Mouse (Mus musculus) heart, embryonic 16.5 days (tissue): ENCODE results near the gene Zdhhc19. TPM values are rescaled to one million over a fixed set of nuclear protein-coding genes. Genes with fewer than 3 reads are reported as not detected.

Experiments used
- ATAC-seq: fragments of 200-750 bp; cut with Nextera tagmentation; replicated peaks from 2 replicates; pipeline ENCODE4 v1.8.0; 2017; ENCODE audit warnings: moderate number of reproducible peaks; ENCODE audit not compliant: insufficient read depth, low FRiP score; ENCODE audit errors: extremely low read depth
- H3K27ac ChIP-seq: fragments of 300-500 bp; sonication (generic); 2 replicates; pipeline ENCODE4 v1.5.1; 2014; ENCODE audit warnings: mild to moderate bottlenecking, low read length, control low read depth, moderate library complexity
- H3K27me3 ChIP-seq: fragments of 300-500 bp; sonication (generic); 2 replicates; pipeline ENCODE4 v1.6.1; 2014; ENCODE audit warnings: low read length, mixed read lengths; ENCODE audit not compliant: control insufficient read depth, insufficient read depth
- H3K36me3 ChIP-seq: fragments of 300-500 bp; sonication (generic); 2 replicates; pipeline ENCODE4 v1.6.1; 2014; ENCODE audit not compliant: control insufficient read depth, insufficient read depth
- H3K4me1 ChIP-seq: fragments of 300-500 bp; sonication (generic); 2 replicates; pipeline ENCODE4 v1.6.1; 2014; ENCODE audit warnings: low read length, mixed read lengths; ENCODE audit not compliant: control insufficient read depth, insufficient read depth
- H3K4me2 ChIP-seq: fragments of 300-500 bp; sonication (generic); 2 replicates; pipeline ENCODE4 v1.6.1; 2014; ENCODE audit warnings: low read depth, mild to moderate bottlenecking, control low read depth, low read length
- H3K4me3 ChIP-seq: fragments of 300-500 bp; sonication (generic); 2 replicates; pipeline ENCODE4 v1.5.1; 2014; ENCODE audit warnings: mild to moderate bottlenecking, control low read depth, low read length
- H3K9ac ChIP-seq: fragments of 300-500 bp; sonication (generic); 2 replicates; pipeline ENCODE4 v1.6.1; 2014; ENCODE audit warnings: low read length, control low read depth
- H3K9me3 ChIP-seq: fragments of 300-500 bp; sonication (generic); replicated peaks from 2 replicates; pipeline ENCODE4 v1.6.1; 2016; ENCODE audit warnings: low read length; ENCODE audit not compliant: control insufficient read depth
- WGBS: fragments of 180-500 bp; shearing (Covaris S2); extraction: QIAGEN DNeasy Blood & Tissue Kit; methylation state at CpG from one replicate; pipeline ENCODE4 v1.1.7; 2014; 5-methylcytosine and 5-hydroxymethylcytosine counted together
- polyA plus RNA-seq: library from polyadenylated mRNA; unstranded; fragments of >200 nt; fragmentation: Nextera tagmentation; extraction: Ambion mirVana; gene quantifications from 2 replicates; pipeline ENCODE4 v1.2.1, GENCODE M21; 2015

The Zdhhc19 gene
- polyA plus RNA-seq, 1 experiment from 2014 or later = not detected

- 50% methylated on average over 7 of the region's 7 CpGs for WGBS
- H3K4me3 ChIP-seq = peak overlapping the region; percentile 81; the same call in 1 of the 2 replicates
- peaks cover 10% of the 10 kb centered on the region for H3K4me1 ChIP-seq
- peak overlapping the region; percentile 95 for H3K27ac ChIP-seq
- H3K36me3 ChIP-seq = no peaks in the 10 kb centered on the region
- peak overlapping the region; percentile 75 for H3K4me2 ChIP-seq
- H3K9me3 ChIP-seq = no peaks in the 10 kb centered on the region
- ATAC-seq = no peak
- H3K9ac ChIP-seq = peak overlapping the region; percentile 64
- H3K27me3 ChIP-seq = no peaks in the 10 kb centered on the region
Measured at GRCm38 (mm10) chr16:32607562-32608343, 111.7 kb downstream of the Zdhhc19 start.

GRCm38 (mm10) chr16:32608344-32608711, 112.3 kb downstream of the Zdhhc19 start:
- no peak for ATAC-seq
- Histone ChIP-seq H3K4me1 (peaks cover 10% of the 10 kb centered on the region), H3K36me3 (no peaks in the 10 kb centered on the region), H3K9me3 (no peaks in the 10 kb centered on the region), H3K27ac (peak overlapping the region; percentile 95), H3K4me3 (peak overlapping the region; percentile 81), H3K4me2 (peak overlapping the region; percentile 75), H3K9ac (peak overlapping the region; percentile 64), H3K27me3 (no peaks in the 10 kb centered on the region)
- WGBS = 11% methylated on average over 8 of the region's 8 CpGs

GRCm38 (mm10) chr16:32608712-32609400, 112.8 kb downstream of the Zdhhc19 start, which contains the start of gene Tfrc:
TSS of gene Tfrc (plus strand) at chr16:32608920.
- Histone ChIP-seq H3K27me3 (no peaks in the 10 kb centered on the region), H3K4me2 (peak within 1 kb of the TSS; percentile 75), H3K9me3 (no peaks in the 10 kb centered on the region), H3K9ac (peak within 1 kb of the TSS; percentile 91), H3K4me1 (peaks cover 10% of the 10 kb centered on the region), H3K27ac (peak within 1 kb of the TSS; percentile 95), H3K4me3 (peak within 1 kb of the TSS; percentile 81), H3K36me3 (no peaks in the 10 kb centered on the region)
- ATAC-seq = peak; percentile 99
- under 1% methylated on average over 73 of the region's 73 CpGs for WGBS

GRCm38 (mm10) chr16:32609401-32609779, 113.3 kb downstream of the Zdhhc19 start:
- Histone ChIP-seq H3K4me2 (peak overlapping the region; percentile 75), H3K4me3 (peak overlapping the region; percentile 81), H3K36me3 (peaks cover under 1% of the 10 kb centered on the region; the same call in 1 of the 2 replicates), H3K4me1 (peaks cover 10% of the 10 kb centered on the region), H3K9ac (peak overlapping the region; percentile 91), H3K9me3 (no peaks in the 10 kb centered on the region), H3K27me3 (no peaks in the 10 kb centered on the region), H3K27ac (peak overlapping the region; percentile 95)
- ATAC-seq = no peak
- under 1% methylated on average over 14 of the region's 14 CpGs for WGBS

- no peaks in the 10 kb centered on the region for H3K9me3 ChIP-seq
- no peaks in the 10 kb centered on the region for H3K27me3 ChIP-seq
- H3K36me3 ChIP-seq = peaks cover 8% of the 10 kb centered on the region
- WGBS = 56% methylated on average over 5 of the region's 5 CpGs
- H3K27ac ChIP-seq = peak overlapping the region; percentile 24; the same call in 1 of the 2 replicates
- peak overlapping the region; percentile 81 for H3K4me3 ChIP-seq
- peak overlapping the region; percentile 75 for H3K4me2 ChIP-seq
- H3K9ac ChIP-seq = peak overlapping the region; percentile 91
- H3K4me1 ChIP-seq = peaks cover 10% of the 10 kb centered on the region
- no peak for ATAC-seq
Measured at GRCm38 (mm10) chr16:32610460-32611255, 114.6 kb downstream of the Zdhhc19 start.

Other genes with a start within 250 kb of the Zdhhc19 start
- 3.7 and 5.1 TPM in 2 replicates for gene Fbxo45, start 249.1 kb upstream of the Zdhhc19 start, polyA plus RNA-seq
- 11.6 and 11.9 TPM in 2 replicates for gene Wdr53, start 249.0 kb upstream of the Zdhhc19 start, polyA plus RNA-seq
- 0.16 TPM in 1 of 2 replicates, not detected in the other for gene Smco1, start 224.8 kb upstream of the Zdhhc19 start, polyA plus RNA-seq
- gene Rnf168, start 218.8 kb upstream of the Zdhhc19 start, polyA plus RNA-seq = 17.3 and 19.3 TPM in 2 replicates
- 17.8 and 18.1 TPM in 2 replicates for gene Ubxn7, start 164.0 kb upstream of the Zdhhc19 start, polyA plus RNA-seq
- gene Tm4sf19, start 95.8 kb upstream of the Zdhhc19 start, polyA plus RNA-seq = not detected in 2 replicates
- 21.3 and 22.8 TPM in 2 replicates for gene Tctex1d2, start 76.6 kb upstream of the Zdhhc19 start, polyA plus RNA-seq
- 38.8 and 42.3 TPM in 2 replicates for gene Pcyt1a, start 65.3 kb upstream of the Zdhhc19 start, polyA plus RNA-seq
- gene Slc51a, start 8.4 kb upstream of the Zdhhc19 start, polyA plus RNA-seq = 0.59 and 2.4 TPM in 2 replicates
- 49.2 and 53.8 TPM in 2 replicates for gene Tfrc, start 112.7 kb downstream of the Zdhhc19 start, polyA plus RNA-seq
- 9.0 and 9.5 TPM in 2 replicates for gene Tnk2, start 147.6 kb downstream of the Zdhhc19 start, polyA plus RNA-seq
- gene Muc4, start 239.6 kb downstream of the Zdhhc19 start, polyA plus RNA-seq = 0.21 and 0.51 TPM in 2 replicates